Mouse (Mus musculus) cerebellum, adult 8-10 months (tissue): ENCODE results near the gene Znhit3.

Experiments used
- DNase-seq: peaks from one replicate; pipeline ENCODE4 v3.0.0; 2022

The Znhit3 gene

DNA sequence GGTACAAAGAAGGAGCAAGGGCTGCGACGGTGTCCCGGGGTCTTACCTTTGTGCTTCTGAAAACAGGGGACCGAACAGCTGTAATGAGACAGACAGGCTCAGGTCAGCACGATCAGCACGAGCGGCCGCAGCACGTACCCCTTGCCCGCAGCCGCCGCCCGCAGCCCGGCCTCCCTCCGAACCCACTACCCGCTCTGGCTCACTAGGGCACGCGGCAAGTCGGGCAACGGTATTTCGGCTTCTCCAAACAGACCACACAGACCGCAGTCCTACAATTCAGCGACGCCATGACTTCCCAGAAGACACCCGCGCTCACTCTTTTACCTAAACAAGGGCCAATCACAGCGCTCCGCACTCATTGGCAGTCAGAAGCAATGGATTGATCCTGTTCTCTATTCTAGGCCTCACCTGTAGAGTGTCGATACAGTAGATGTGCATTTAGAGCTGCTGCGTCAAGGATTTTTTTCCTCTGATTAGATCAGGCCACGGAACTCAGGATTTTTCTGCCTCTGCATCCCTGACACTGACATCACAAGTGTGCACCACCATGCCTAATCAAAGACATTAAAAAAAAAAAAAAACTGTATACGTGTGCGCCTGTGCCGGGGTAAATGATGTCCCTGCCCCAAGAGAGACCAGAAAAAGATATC is at the start of gene Znhit3:
Znhit3 (minus strand) TSS at position 314 of the 650 bp plus-strand sequence.
- DNase-seq, result peak; percentile 86

- DNase-seq, result peak; percentile 24
Measured at GRCm38 (mm10) chr11:84963556-84963955, 47.4 kb upstream of the Znhit3 start.

DNA sequence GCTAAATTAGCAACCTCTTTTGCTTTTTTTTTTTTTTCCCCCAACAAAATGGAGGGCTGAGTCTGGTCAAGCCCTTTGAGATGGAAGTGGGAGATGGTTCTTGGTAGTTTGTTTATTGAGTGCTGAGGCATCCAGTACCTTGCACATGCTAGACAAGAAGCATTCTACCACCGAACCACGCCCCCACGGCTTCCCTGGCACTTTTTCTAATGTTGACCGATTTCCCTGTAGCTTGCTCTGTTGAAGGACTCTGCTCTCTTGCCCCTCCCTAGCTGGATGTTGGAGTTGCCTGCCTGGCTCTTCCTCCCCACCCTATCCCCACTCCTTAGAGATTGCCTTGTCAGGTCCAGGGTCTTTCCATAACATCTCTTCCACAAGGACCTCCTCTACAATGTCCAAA is 46.4 kb upstream of the Znhit3 start:
- DNase-seq, result peak; percentile 33

- DNase-seq, result peak; percentile 33
Measured at GRCm38 (mm10) chr11:84961571-84961970, 45.4 kb upstream of the Znhit3 start.

- DNase-seq, result peak; percentile 84
Measured at GRCm38 (mm10) chr11:84960780-84961179, 44.6 kb upstream of the Znhit3 start.

DNA sequence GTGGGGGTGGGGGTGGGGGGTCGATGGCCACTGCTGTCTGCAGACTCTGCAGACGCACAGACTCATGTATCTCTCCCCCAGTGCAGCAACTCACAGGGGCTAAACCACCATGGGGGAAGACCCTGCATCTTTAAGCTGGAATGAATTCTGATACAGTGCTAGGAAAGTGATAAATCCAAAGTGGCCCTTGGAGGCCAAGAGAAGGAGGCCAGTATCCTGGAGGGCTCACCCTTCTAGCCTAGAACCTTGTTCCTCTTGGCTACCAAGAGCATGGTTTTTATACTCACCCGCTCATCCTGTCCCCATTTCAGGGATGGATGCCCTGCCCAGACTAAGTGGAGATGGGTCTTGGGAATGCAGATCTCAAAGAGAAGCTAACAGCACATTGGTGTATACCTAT is 44.1 kb upstream of the Znhit3 start:
- peak; percentile 46 for DNase-seq

- peak; percentile 77 for DNase-seq
Measured at GRCm38 (mm10) chr11:84959701-84960181, 43.6 kb upstream of the Znhit3 start.

- DNase-seq, result peak; percentile 34
Measured at GRCm38 (mm10) chr11:84959181-84959580, 43.0 kb upstream of the Znhit3 start.

DNA sequence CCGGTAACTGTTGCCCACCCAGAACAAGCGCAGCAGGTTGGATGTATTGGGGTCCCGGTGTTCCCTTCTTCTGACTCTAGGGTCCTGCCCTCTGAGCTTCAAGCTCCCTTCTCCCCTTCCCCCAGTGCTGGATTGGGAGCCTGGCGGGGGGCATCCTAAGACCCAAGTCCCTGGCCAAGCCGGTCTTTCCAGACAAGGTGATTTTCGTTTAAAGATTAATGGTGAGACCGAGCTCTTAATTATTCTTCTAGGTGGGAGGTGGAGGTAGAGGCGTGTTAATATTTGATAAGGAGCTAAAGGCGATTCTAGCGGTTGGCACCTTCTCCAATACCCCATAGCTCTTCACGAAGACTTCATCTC is 42.1 kb upstream of the Znhit3 start:
- no peak for DNase-seq

GRCm38 (mm10) chr11:84957591-84958270 is 41.6 kb upstream of the Znhit3 start, which contains the start of gene Car4:
Car4 (plus strand) TSS chr11:84957786.
- DNase-seq, result peak; percentile 79

DNA sequence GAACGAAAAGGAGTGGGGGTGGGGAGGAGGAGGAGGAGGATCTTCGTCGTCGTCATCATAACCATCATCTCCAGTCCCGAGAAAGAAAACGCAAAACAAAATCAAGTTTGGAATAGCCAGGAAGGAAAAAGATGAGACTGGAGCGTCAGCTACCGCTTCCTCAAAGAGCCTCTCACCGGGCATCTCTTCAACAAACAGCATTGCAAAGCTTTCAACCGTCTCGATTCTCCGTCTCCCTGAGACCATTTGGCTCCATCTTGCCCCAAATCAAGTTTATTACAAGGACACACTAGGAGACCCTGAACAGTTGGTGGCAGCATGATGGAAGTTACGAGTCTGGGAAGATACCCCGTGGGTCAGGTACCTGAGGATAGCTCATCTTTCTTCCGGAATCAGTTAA is 41.0 kb upstream of the Znhit3 start:
- no peak for DNase-seq

DNA sequence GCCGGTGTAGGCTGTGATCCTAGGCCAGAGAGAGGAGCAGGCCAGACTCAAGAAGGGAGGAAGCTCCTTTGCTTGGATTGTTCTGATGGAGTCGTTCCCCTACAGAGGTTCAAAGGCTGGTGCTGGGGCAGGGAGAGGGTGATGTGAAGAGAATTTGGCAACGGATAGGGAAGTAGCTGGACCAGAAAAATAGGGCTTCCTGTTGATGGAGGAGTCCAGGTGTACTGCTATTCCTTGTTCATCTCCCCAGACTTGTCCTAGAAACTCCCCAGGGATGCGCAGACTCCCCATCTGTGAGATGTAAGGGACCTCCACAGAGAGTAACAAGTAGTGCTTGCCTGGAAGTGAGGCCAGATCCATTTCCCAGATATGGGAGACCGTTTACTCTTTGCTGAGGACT is 40.2 kb upstream of the Znhit3 start:
- peak; percentile 20 for DNase-seq

DNA sequence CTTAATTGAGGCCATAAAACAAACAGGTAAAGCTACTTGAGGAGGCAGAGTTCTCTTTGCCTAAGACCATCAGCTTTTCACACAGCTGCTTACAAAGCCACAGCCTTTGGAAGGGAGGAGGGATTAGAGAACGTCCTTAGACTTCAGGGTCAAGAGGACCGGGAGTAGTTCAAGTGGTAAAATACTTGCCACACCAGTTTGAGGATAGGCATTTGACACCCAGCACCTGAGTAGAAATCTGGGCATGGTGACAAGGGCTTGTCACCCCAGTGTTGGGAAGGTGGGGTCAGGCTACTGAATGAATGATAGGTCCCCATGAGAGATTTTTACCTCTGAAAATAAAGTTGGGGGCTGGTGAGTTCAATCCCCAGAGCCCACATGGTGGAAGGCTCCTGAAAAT is 36.4 kb upstream of the Znhit3 start:
- DNase-seq, result no peak

- no peak for DNase-seq
Measured at GRCm38 (mm10) chr11:84948526-84948925, 32.4 kb upstream of the Znhit3 start.

DNA sequence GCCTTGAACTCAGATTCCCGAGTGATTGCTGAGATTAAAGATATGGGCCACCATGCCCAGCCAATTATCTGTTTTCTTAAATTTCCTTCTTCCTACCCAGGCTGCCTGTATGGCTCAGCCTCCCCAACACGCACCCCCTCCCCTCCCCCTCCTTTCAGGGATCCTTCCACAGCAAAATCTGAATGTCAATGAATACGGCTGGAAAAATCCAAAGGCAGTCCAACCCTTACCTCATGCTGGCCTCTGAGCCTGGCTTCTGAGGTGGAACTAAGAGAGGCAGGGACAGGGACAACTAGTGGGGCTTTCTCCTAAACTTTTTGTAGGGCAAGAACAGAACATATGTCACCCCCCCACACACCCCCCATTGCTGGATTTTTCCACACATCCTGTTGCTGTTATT is 31.9 kb upstream of the Znhit3 start:
- DNase-seq, result no peak

DNA sequence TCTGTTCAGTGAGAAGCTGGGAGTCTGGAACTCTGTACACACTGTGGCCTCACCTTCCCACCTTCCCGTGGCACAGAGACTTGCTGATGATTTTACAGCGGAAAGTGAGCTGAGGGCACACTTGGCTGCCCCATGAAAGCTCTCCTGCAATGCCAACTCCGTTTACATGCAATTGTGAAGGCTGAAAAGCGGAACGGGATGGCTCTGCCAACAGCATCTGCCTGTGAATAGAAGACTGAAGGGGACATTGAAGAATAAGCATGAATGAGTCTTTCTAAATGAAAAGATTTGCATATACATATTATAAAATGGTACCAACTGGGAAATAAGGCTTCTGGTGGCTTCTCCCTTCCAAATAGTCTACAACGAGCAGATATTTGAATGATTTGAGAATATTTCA is 31.0 kb upstream of the Znhit3 start:
- no peak for DNase-seq

GRCm38 (mm10) chr11:84945841-84946240 is 29.7 kb upstream of the Znhit3 start:
- no peak for DNase-seq

DNA sequence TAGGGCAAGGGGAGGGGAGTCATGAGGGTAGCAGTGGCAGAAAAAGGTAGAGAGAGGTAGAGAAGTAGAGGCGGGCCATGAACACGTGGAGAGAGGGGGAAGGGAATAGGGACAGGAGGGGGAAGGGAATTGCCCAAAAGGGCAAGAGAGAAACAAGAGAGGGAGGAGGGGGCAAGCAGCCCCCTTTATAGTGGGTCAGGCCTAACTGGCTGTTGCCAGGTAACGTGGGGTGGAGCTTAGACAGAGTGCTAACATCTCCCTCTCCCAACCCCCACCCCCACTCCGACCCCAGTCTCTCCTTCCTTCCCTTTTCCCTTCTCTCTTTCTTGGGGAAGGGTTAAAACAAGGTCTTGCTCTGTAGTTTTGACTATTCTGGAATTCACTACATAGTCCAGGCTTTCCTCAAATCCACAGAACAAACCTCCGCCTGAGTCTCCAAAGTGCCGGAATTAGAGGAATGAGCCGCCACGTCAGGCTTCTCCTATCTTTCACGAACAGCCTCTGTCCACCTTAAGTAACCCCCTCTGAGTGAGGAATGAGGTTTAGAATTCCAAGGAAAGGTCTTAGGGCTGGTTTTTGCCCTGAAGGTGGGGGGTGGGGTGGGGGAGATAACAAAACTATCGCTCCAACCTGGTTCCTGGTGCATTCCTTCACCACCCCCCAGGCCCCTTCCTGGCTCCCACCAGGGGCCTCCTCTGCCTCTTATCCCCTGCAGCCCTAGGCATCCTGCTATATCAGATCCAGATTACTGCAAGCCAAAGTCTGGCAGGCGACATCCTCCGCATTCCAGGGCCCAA is 28.7 kb upstream of the Znhit3 start:
- no peak for DNase-seq

DNA sequence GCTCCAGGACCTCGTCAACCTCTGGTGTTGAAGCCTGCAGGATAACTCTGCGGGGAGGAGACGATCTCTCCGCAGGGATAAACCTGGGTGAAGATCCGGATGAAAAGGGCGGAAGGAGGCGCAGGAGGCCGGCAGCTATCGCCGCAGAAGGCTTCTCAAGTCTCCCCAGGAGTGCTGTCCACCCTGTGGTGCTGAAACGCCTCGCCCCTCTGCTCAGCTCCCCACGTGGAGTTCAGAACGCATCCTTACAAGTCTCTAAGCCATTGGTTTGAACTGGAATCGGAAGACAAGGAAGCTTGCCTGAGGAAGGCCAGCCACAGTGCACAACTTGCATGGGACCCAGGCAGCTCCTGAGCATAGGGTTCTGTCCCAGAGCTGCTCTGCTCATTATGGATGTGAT is 27.8 kb upstream of the Znhit3 start:
- DNase-seq, result no peak

DNA sequence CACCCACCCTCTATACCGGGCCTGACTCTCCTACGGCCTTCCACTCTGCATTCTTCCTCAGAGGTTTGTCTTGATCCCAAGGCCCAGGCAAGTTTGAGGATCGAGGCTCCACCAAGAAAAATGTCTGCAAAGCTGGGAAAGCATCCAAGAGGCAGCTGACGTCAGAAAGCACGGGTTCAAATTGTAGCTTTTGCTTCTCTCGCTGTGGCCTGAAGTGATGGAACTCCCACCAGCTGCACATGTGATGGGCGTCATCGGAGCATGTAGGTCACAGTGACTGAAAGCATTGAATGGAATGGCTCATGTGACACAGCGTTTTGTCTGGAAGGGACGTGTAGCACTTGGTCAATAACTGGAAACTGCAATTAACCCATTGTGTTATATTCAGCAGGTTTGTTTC is 24.0 kb upstream of the Znhit3 start:
- no peak for DNase-seq

DNA sequence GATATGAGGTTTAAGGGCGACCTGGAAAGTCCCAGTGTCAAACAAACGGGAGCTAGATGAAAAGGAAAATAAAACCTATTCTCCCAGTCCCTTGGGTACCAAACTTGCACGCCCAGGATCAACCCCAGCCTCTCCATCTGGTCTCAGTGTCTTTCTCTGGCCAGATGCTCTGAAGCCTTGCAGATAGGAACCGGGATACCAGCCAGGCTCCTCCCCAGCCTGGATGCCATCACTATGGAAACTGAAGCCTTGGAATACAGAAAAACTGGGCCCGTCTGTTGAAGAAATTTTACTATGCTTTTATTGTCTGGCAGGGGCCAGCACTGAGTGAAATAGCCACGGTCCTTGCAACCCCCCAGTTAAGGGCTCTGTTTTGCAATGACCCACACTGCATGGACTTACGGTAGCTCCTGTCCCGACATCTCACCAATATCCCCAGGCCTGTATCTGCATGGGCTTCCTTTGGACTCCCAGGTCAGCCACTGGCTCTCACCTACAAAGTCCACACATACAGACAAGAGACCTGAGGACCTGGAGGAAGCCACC is 23.4 kb upstream of the Znhit3 start:
- no peak for DNase-seq

- DNase-seq, result no peak
Measured at GRCm38 (mm10) chr11:84932261-84932660, 16.1 kb upstream of the Znhit3 start.

GRCm38 (mm10) chr11:84920981-84921380 is 4.8 kb upstream of the Znhit3 start:
- no peak for DNase-seq

GRCm38 (mm10) chr11:84919951-84920350 is 3.8 kb upstream of the Znhit3 start:
- no peak for DNase-seq
